Mouse (Mus musculus) liver, postnatal 0 days (tissue): ENCODE data around the gene Arrdc4. TPM values are rescaled to one million over a fixed set of nuclear protein-coding genes. Genes with fewer than 3 reads are reported as not detected.

ENCODE experiments used
- ATAC-seq: fragments of 200-750 bp; cut with Nextera tagmentation; 2 replicates; pipeline ENCODE4 v1.8.0; 2017; ENCODE audit warnings: mild to moderate bottlenecking, moderate library complexity
- DNase-seq: peaks from one replicate; pipeline ENCODE4 v3.0.0-alpha.2; 2016
- H3K27ac ChIP-seq: fragments of 300-500 bp; sonication (generic); 2 replicates; pipeline ENCODE4 v1.5.1; 2014; ENCODE audit warnings: antibody characterized with exemption, moderate library complexity, mild to moderate bottlenecking, low read depth
- H3K27me3 ChIP-seq: fragments of 300-500 bp; sonication (generic); 2 replicates; pipeline ENCODE4 v1.6.1; 2014; ENCODE audit warnings: low read length, control low read depth, mixed read lengths; ENCODE audit not compliant: insufficient read depth
- H3K36me3 ChIP-seq: fragments of 300-500 bp; sonication (generic); replicated peaks from 2 replicates; pipeline ENCODE4 v1.6.1; 2014; ENCODE audit warnings: mild to moderate bottlenecking, control low read depth, low read length, moderate library complexity, mixed read lengths; ENCODE audit not compliant: insufficient read depth
- H3K4me1 ChIP-seq: fragments of 300-500 bp; sonication (generic); 2 replicates; pipeline ENCODE4 v1.6.1; 2014; ENCODE audit warnings: antibody characterized with exemption, mild to moderate bottlenecking, control low read depth; ENCODE audit not compliant: insufficient read depth
- H3K4me2 ChIP-seq: fragments of 300-500 bp; sonication (generic); 2 replicates; pipeline ENCODE4 v1.6.1; 2014; ENCODE audit warnings: low read depth, mild to moderate bottlenecking, low read length, moderate library complexity, mixed read lengths
- H3K4me3 ChIP-seq: fragments of 300-500 bp; sonication (generic); 2 replicates; pipeline ENCODE4 v1.5.1; 2014; ENCODE audit warnings: low read depth, low read length
- H3K9ac ChIP-seq: fragments of 300-500 bp; sonication (generic); replicated peaks from 2 replicates; pipeline ENCODE4 v1.6.1; 2014; ENCODE audit warnings: mild to moderate bottlenecking, moderate library complexity
- H3K9me3 ChIP-seq: fragments of 300-500 bp; sonication (generic); 2 replicates; pipeline ENCODE4 v1.6.1; 2016; ENCODE audit warnings: mild to moderate bottlenecking, control low read depth, low read length, mixed read lengths
- CTCF ChIP-seq: sonication (generic); IDR thresholded peaks from 2 replicates; pipeline ENCODE4 v1.5.1; 2016; ENCODE audit warnings: antibody characterized with exemption, low read depth
- EP300 ChIP-seq: IDR thresholded peaks from 2 replicates; pipeline ENCODE4 v1.6.1; 2016; ENCODE audit warnings: antibody characterized with exemption, low read depth, mild to moderate bottlenecking
- WGBS: fragments of 180-500 bp; shearing (Covaris S2); extraction: QIAGEN DNeasy Blood & Tissue Kit; methylation state at CpG from one replicate; pipeline ENCODE4 v1.1.7; 2014; ENCODE audit not compliant: insufficient replicate concordance; 5-methylcytosine and 5-hydroxymethylcytosine counted together
- polyA plus RNA-seq: library from polyadenylated mRNA; unstranded; fragments of >200 nt; fragmentation: Nextera tagmentation; extraction: Ambion mirVana; gene quantifications from 2 replicates; pipeline ENCODE4 v1.2.1, GENCODE M21; 2015

The Arrdc4 gene
- polyA plus RNA-seq, 1 experiment from 2014 or later = 19.9 TPM

GRCm38 (mm10) chr7:68759148-68759724 lies 10.2 kb upstream of the Arrdc4 start:
- no peak for ATAC-seq
- H3K9me3 ChIP-seq = no peaks in the 10 kb centered on the region
- no peak overlapping the region for H3K4me3 ChIP-seq
- no peak for DNase-seq
- no peak overlapping the region for H3K27ac ChIP-seq
- H3K9ac ChIP-seq = no peak overlapping the region
- WGBS = 58% methylated on average over 6 of the region's 6 CpGs
- H3K36me3 ChIP-seq = no peaks in the 10 kb centered on the region
- no peak for TF ChIP-seq EP300
- H3K4me1 ChIP-seq = no peaks in the 10 kb centered on the region
- no peak overlapping the region for H3K4me2 ChIP-seq
- H3K27me3 ChIP-seq = no peaks in the 10 kb centered on the region

- Histone ChIP-seq H3K4me2 (no peak overlapping the region), H3K4me1 (no peaks in the 10 kb centered on the region), H3K9me3 (no peaks in the 10 kb centered on the region), H3K27me3 (no peaks in the 10 kb centered on the region), H3K36me3 (no peaks in the 10 kb centered on the region), H3K9ac (no peak overlapping the region), H3K27ac (no peak overlapping the region), H3K4me3 (no peak overlapping the region)
- no peak for ATAC-seq
- 81% methylated on average over 6 of the region's 6 CpGs for WGBS
- TF ChIP-seq CTCF (no peak), EP300 (no peak)
- DNase-seq = no peak
Observed at GRCm38 (mm10) chr7:68756656-68757204, 7.7 kb upstream of the Arrdc4 start.

- Histone ChIP-seq H3K4me1 (peaks cover 14% of the 10 kb centered on the region), H3K27ac (peak overlapping the region; percentile 85), H3K36me3 (no peaks in the 10 kb centered on the region), H3K9ac (no peak overlapping the region), H3K9me3 (no peaks in the 10 kb centered on the region), H3K4me2 (peak overlapping the region; percentile 69), H3K4me3 (peak overlapping the region; percentile 25), H3K27me3 (no peaks in the 10 kb centered on the region)
- TF ChIP-seq EP300 (peak; percentile 54; the same call in 1 of the 2 replicates), CTCF (no peak)
- DNase-seq (peak; percentile 53), ATAC-seq (peak; percentile 7)
- 38% methylated on average over 8 of the region's 8 CpGs for WGBS
Observed at GRCm38 (mm10) chr7:68749919-68750318, 878 bp upstream of the Arrdc4 start.

GRCm38 (mm10) chr7:68748361-68748760 lies 680 bp downstream of the Arrdc4 start:
- DNase-seq (peak; percentile 42), ATAC-seq (no peak)
- Histone ChIP-seq H3K4me3 (peak overlapping the region; percentile 59), H3K9ac (peak overlapping the region; percentile 78), H3K4me1 (peaks cover 14% of the 10 kb centered on the region), H3K36me3 (peaks cover 9% of the 10 kb centered on the region; the same call in 1 of the 2 replicates), H3K27ac (peak overlapping the region; percentile 84), H3K9me3 (no peaks in the 10 kb centered on the region), H3K27me3 (no peaks in the 10 kb centered on the region), H3K4me2 (peak overlapping the region; percentile 69)
- TF ChIP-seq EP300 (no peak), CTCF (no peak)
- WGBS = 17% methylated on average over 8 of the region's 8 CpGs

- Histone ChIP-seq H3K27me3 (no peaks in the 10 kb centered on the region), H3K9me3 (no peaks in the 10 kb centered on the region), H3K9ac (no peak overlapping the region), H3K4me2 (no peak overlapping the region), H3K27ac (no peak overlapping the region), H3K36me3 (peaks cover 30% of the 10 kb centered on the region), H3K4me3 (no peak overlapping the region), H3K4me1 (peaks cover 9% of the 10 kb centered on the region)
- no peak for ATAC-seq
- no peak for DNase-seq
- WGBS = 78% methylated on average over 9 of the region's 9 CpGs
- no peak for TF ChIP-seq CTCF
- no peak for TF ChIP-seq EP300
Observed at GRCm38 (mm10) chr7:68744616-68745015, 4.4 kb downstream of the Arrdc4 start.

GRCm38 (mm10) chr7:68744206-68744605 lies 4.8 kb downstream of the Arrdc4 start:
- Histone ChIP-seq H3K27ac (no peak overlapping the region), H3K4me3 (no peak overlapping the region), H3K27me3 (no peaks in the 10 kb centered on the region), H3K4me1 (peaks cover 8% of the 10 kb centered on the region), H3K4me2 (no peak overlapping the region), H3K9me3 (no peaks in the 10 kb centered on the region), H3K36me3 (peaks cover 30% of the 10 kb centered on the region), H3K9ac (no peak overlapping the region)
- no peak for DNase-seq
- WGBS = 86% methylated on average over 2 of the region's 2 CpGs
- ATAC-seq = no peak
- TF ChIP-seq CTCF = no peak
- TF ChIP-seq EP300 = no peak
